Mouse (Mus musculus) CH12.LX (cell line): Measurements from ENCODE around the gene Pcbp4. TPM values are rescaled to one million over a fixed set of nuclear protein-coding genes. Genes with fewer than 3 reads are reported as not detected.

Source experiments
- DNase-seq: peaks from one replicate; pipeline ENCODE4 v3.0.0-alpha.2; 2013; ENCODE audit errors: extremely low read depth
- H3K27ac ChIP-seq: 2 replicates; pipeline ENCODE4 v1.5.1; 2012; ENCODE audit warnings: low read depth, mild to moderate bottlenecking, control low read depth, moderate library complexity; ENCODE audit not compliant: insufficient read depth
- H3K27me3 ChIP-seq: replicated peaks from 2 replicates; pipeline ENCODE3; 2012; ENCODE audit warnings: inconsistent platforms
- H3K36me3 ChIP-seq, 2 experiments: replicated peaks in 1 of 2; 2 replicates each; pipeline versions ENCODE3 to v1.6.1; 2012; ENCODE audit warnings: inconsistent platforms in 1 of 2, low read length in 1 of 2, mild to moderate bottlenecking in 1 of 2, mixed read lengths in 1 of 2, moderate library complexity in 1 of 2; ENCODE audit not compliant: control insufficient read depth in 1 of 2, insufficient read depth in 1 of 2
- H3K4me1 ChIP-seq, 2 experiments: 2 replicates each; pipeline ENCODE4 v1.6.1; 2012; ENCODE audit warnings: inconsistent platforms in 1 of 2, moderate library complexity in 1 of 2; ENCODE audit not compliant: insufficient read depth in 2 of 2, control insufficient read depth in 1 of 2
- H3K4me2 ChIP-seq: 2 replicates; pipeline ENCODE4 v1.6.1; 2012; ENCODE audit warnings: low read depth, mild to moderate bottlenecking, control low read depth; ENCODE audit not compliant: poor library complexity, insufficient read depth, severe bottlenecking
- H3K4me3 ChIP-seq, 3 experiments: fragments of 150-350 bp in 1 of 3; sonication (generic) in 1 of 3; replicated peaks in 1 of 3; 2 replicates each; pipeline versions ENCODE3 to v1.5.1; 2011 to 2012; ENCODE audit warnings: low read depth in 2 of 3, low read length in 2 of 3, mild to moderate bottlenecking in 2 of 3, moderate library complexity in 2 of 3, control low read depth in 1 of 3, improper control_type of control experiment in 1 of 3, inconsistent platforms in 1 of 3, mixed read lengths in 1 of 3; ENCODE audit not compliant: poor library complexity in 1 of 3
- H3K79me2 ChIP-seq: replicated peaks from 2 replicates; pipeline ENCODE4 v1.6.1; 2012; ENCODE audit warnings: mild to moderate bottlenecking, moderate library complexity; ENCODE audit not compliant: control insufficient read depth, poor library complexity, insufficient read depth, severe bottlenecking; ENCODE audit errors: extremely low read depth
- H3K9ac ChIP-seq: 2 replicates; pipeline ENCODE4 v1.6.1; 2012; ENCODE audit warnings: low read depth, mild to moderate bottlenecking, control low read depth, moderate library complexity; ENCODE audit not compliant: insufficient read depth
- H3K9me3 ChIP-seq: replicated peaks from 2 replicates; pipeline ENCODE3; 2012; ENCODE audit warnings: low read length, inconsistent platforms, mixed read lengths
- BHLHE40 ChIP-seq: IDR thresholded peaks from 2 replicates; pipeline ENCODE4 v1.6.1; 2011; ENCODE audit warnings: mild to moderate bottlenecking, low read depth, low read length, improper control_type of control experiment
- CHD1 ChIP-seq: IDR thresholded peaks from 2 replicates; pipeline ENCODE4 v1.6.1; 2012; ENCODE audit warnings: low read depth, low read length, improper control_type of control experiment, inconsistent platforms
- CTCF ChIP-seq, 2 experiments: IDR thresholded peaks in 1 of 2; conservative IDR thresholded peaks in 1 of 2; 2 replicates each; pipeline ENCODE4 v1.5.1; 2011 to 2012; ENCODE audit warnings: low read depth in 2 of 2, low read length in 2 of 2, improper control_type of control experiment in 1 of 2, inconsistent platforms in 1 of 2, mild to moderate bottlenecking in 1 of 2, moderate library complexity in 1 of 2
- E2F4 ChIP-seq: IDR thresholded peaks from 2 replicates; pipeline ENCODE4 v1.6.1; 2011; ENCODE audit warnings: low read depth, low read length, improper control_type of control experiment; ENCODE audit not compliant: insufficient replicate concordance
- ELF1 ChIP-seq: IDR thresholded peaks from 2 replicates; pipeline ENCODE4 v1.6.1; 2014; ENCODE audit warnings: low read depth, mild to moderate bottlenecking, inconsistent platforms, low read length, improper control_type of control experiment
- EP300 ChIP-seq: IDR thresholded peaks from 2 replicates; pipeline ENCODE4 v1.6.1; 2011; ENCODE audit warnings: low read length, improper control_type of control experiment
- ETS1 ChIP-seq: conservative IDR thresholded peaks from 2 replicates; pipeline ENCODE4 v1.6.1; 2012; ENCODE audit warnings: low read depth, mild to moderate bottlenecking, inconsistent platforms, low read length, improper control_type of control experiment, moderate library complexity
- GABPA ChIP-seq: IDR thresholded peaks from 2 replicates; pipeline ENCODE4 v1.6.1; 2012; ENCODE audit warnings: low read depth, low read length, improper control_type of control experiment, inconsistent platforms; ENCODE audit not compliant: insufficient replicate concordance
- HCFC1 ChIP-seq: IDR thresholded peaks from 2 replicates; pipeline ENCODE4 v1.6.1; 2012; ENCODE audit warnings: low read depth, mild to moderate bottlenecking, inconsistent platforms, low read length, improper control_type of control experiment
- IRF4 ChIP-seq: IDR thresholded peaks from 2 replicates; pipeline ENCODE4 v1.6.1; 2014; ENCODE audit warnings: low read depth, mild to moderate bottlenecking, inconsistent platforms, low read length, improper control_type of control experiment
- JUN ChIP-seq: IDR thresholded peaks from 2 replicates; pipeline ENCODE4 v1.6.1; 2011; ENCODE audit warnings: low read depth, mild to moderate bottlenecking, low read length, improper control_type of control experiment, moderate library complexity; ENCODE audit not compliant: insufficient read depth
- JUND ChIP-seq: conservative IDR thresholded peaks from 2 replicates; pipeline ENCODE4 v1.6.1; 2011; ENCODE audit warnings: low read depth, low read length, improper control_type of control experiment
- MAFK ChIP-seq: IDR thresholded peaks from 2 replicates; pipeline ENCODE4 v1.6.1; 2011; ENCODE audit warnings: low read length, improper control_type of control experiment; ENCODE audit not compliant: insufficient replicate concordance
- MAX ChIP-seq: IDR thresholded peaks from 2 replicates; pipeline ENCODE4 v1.6.1; 2011; ENCODE audit warnings: low read length, improper control_type of control experiment
- MAZ ChIP-seq: IDR thresholded peaks from 2 replicates; pipeline ENCODE4 v1.6.1; 2012; ENCODE audit warnings: low read depth, mild to moderate bottlenecking, inconsistent platforms, low read length, improper control_type of control experiment, moderate library complexity
- MXI1 ChIP-seq: IDR thresholded peaks from 2 replicates; pipeline ENCODE4 v1.6.1; 2011; ENCODE audit warnings: mild to moderate bottlenecking, low read depth, low read length, improper control_type of control experiment
- MYC ChIP-seq: IDR thresholded peaks from 2 replicates; pipeline ENCODE4 v1.6.1; 2011; ENCODE audit warnings: low read depth, mild to moderate bottlenecking, improper control_type of control experiment, low read length
- NELFE ChIP-seq: IDR thresholded peaks from 2 replicates; pipeline ENCODE4 v1.6.1; 2011; ENCODE audit warnings: low read depth, low read length, improper control_type of control experiment
- NRF1 ChIP-seq: IDR thresholded peaks from 2 replicates; pipeline ENCODE4 v1.6.1; 2014; ENCODE audit warnings: low read depth, mild to moderate bottlenecking, inconsistent platforms, low read length, improper control_type of control experiment, moderate library complexity
- PAX5 ChIP-seq: IDR thresholded peaks from 2 replicates; pipeline ENCODE4 v1.6.1; 2012; ENCODE audit warnings: low read length, inconsistent platforms, mixed read lengths
- POLR2A ChIP-seq: IDR thresholded peaks from 2 replicates; pipeline ENCODE4 v1.6.1; 2011; ENCODE audit warnings: low read depth, mild to moderate bottlenecking, improper control_type of control experiment, low read length
- RAD21 ChIP-seq: IDR thresholded peaks from 2 replicates; pipeline ENCODE4 v1.6.1; 2011; ENCODE audit warnings: low read depth, mild to moderate bottlenecking, low read length, improper control_type of control experiment, moderate library complexity
- RCOR1 ChIP-seq: conservative IDR thresholded peaks from 2 replicates; pipeline ENCODE4 v1.6.1; 2012; ENCODE audit warnings: low read depth, mild to moderate bottlenecking, inconsistent platforms, low read length, improper control_type of control experiment
- SIN3A ChIP-seq: IDR thresholded peaks from 2 replicates; pipeline ENCODE4 v1.6.1; 2012; ENCODE audit warnings: low read length, improper control_type of control experiment, inconsistent platforms
- SMC3 ChIP-seq: IDR thresholded peaks from 2 replicates; pipeline ENCODE4 v1.6.1; 2011; ENCODE audit warnings: low read depth, low read length, improper control_type of control experiment
- TBP ChIP-seq: conservative IDR thresholded peaks from 2 replicates; pipeline ENCODE4 v1.6.1; 2011; ENCODE audit warnings: low read depth, low read length, improper control_type of control experiment
- TCF12 ChIP-seq: IDR thresholded peaks from 2 replicates; pipeline ENCODE4 v1.6.1; 2014; ENCODE audit warnings: low read depth, mild to moderate bottlenecking, inconsistent platforms, low read length, improper control_type of control experiment
- UBTF ChIP-seq: IDR thresholded peaks from 2 replicates; pipeline ENCODE4 v1.6.1; 2012; ENCODE audit warnings: low read depth, mild to moderate bottlenecking, inconsistent platforms, low read length, improper control_type of control experiment, moderate library complexity
- USF1 ChIP-seq: IDR thresholded peaks from 2 replicates; pipeline ENCODE4 v1.6.1; 2014; ENCODE audit warnings: low read depth, mild to moderate bottlenecking, inconsistent platforms, low read length, improper control_type of control experiment
- USF2 ChIP-seq: conservative IDR thresholded peaks from 2 replicates; pipeline ENCODE4 v1.6.1; 2011; ENCODE audit warnings: low read depth, low read length, improper control_type of control experiment
- ZC3H11A ChIP-seq: IDR thresholded peaks from 2 replicates; pipeline ENCODE4 v1.6.1; 2012; ENCODE audit warnings: low read depth, mild to moderate bottlenecking, inconsistent platforms, low read length, improper control_type of control experiment
- ZKSCAN1 ChIP-seq: IDR thresholded peaks from 2 replicates; pipeline ENCODE4 v1.6.1; 2012; ENCODE audit warnings: low read depth, inconsistent platforms, low read length, improper control_type of control experiment, borderline replicate concordance
- ZMIZ1 ChIP-seq: IDR thresholded peaks from 2 replicates; pipeline ENCODE4 v1.6.1; 2012; ENCODE audit warnings: low read depth, mild to moderate bottlenecking, inconsistent platforms, low read length, improper control_type of control experiment
- dilution Hi-C: fragments of 300-500 bp; cut with MboI; formaldehyde crosslinking; loops from 2 replicates; pipeline ENCODE4 v1.14.3; 2020; ENCODE audit warnings: low sequenced_read_pairs; ENCODE audit not compliant: extremely low pct_unique_long_range_greater_than_20kb, extremely low pct_ligation_motif_present
- in situ Hi-C: fragments of 300-500 bp; cut with MboI; formaldehyde crosslinking; loops from 3 replicates; pipeline ENCODE4 v1.14.3; 2019; ENCODE audit warnings: low sequenced_read_pairs, low pct_ligation_motif_present, low pct_unique_long_range_greater_than_20kb, mixed read lengths
- polyA plus RNA-seq: library from polyadenylated mRNA; unstranded; fragments of >175 nt; gene quantifications from 2 replicates; pipeline ENCODE4 v1.2.1, GENCODE M21; 2012; ENCODE audit warnings: low read depth; ENCODE audit not compliant: insufficient read length
- total RNA-seq, 2 experiments: library from RNA; depleted of rRNA; stranded (reverse); fragments of 300-350 nt in 1 of 2; fragments of >200 nt in 1 of 2; gene quantifications; 2 replicates each; pipeline ENCODE4 v1.2.3; 2012 to 2014

Pcbp4 gene
- total and polyA plus RNA-seq, 3 experiments = 44.0 to 54.2 (median 44.1) TPM

DNA sequence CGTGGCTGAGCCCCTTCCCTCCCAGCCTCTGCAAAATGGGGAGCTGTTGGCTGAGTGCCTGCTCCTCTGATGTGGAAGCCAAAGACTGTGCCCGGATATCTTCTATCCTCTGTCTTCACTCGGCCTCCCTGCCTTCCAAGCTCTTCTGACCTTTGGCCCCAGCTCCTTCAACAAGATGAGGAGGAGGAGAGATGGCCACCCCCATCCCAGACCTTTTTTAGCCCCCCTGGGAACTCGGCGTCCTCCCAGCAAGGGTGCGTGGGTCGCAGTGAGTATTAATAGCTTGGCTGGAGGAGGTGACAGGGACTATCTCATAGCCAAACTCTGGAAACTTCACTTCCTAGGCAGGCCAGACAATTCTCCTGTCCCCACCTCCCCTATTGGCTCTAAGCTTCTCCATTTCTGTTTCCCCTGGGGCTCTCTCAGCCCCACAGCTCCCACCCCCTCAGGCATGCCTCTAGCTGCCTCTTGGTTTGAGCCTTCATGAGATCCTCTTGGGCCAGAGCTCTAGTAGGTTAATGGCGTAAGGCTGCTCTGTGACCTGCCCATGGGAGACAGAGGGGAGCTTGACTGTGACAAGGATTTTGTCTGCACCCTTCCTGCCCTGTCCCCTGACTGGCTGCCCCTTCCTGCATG lies 46.5 kb upstream of the Pcbp4 start:
- H3K27me3 ChIP-seq = peaks cover 2% of the 10 kb centered on the region
- peaks cover 21 to 50% of the 10 kb centered on the region in 2 experiments for H3K4me1 ChIP-seq
- H3K27ac ChIP-seq = no peak overlapping the region
- H3K4me2 ChIP-seq = no peak overlapping the region
- DNase-seq = peak; percentile 60
- no peaks in the 10 kb centered on the region for H3K36me3 ChIP-seq
- H3K4me3 ChIP-seq = no peak overlapping the region
- peaks cover 2% of the 10 kb centered on the region for H3K9me3 ChIP-seq
- dilution Hi-C loops (no loop called here), in situ Hi-C loops (no loop called here)
- H3K9ac ChIP-seq = no peak overlapping the region
- no peaks in the 10 kb centered on the region for H3K79me2 ChIP-seq
- TF ChIP-seq NELFE (no peak), ELF1 (no peak), E2F4 (no peak), NRF1 (no peak), PAX5 (no peak), MAZ (no peak), MXI1 (0 out of 2 replicates have a peak, but pooled peaks have one; percentile 34), SMC3 (no peak), SIN3A (0 out of 2 replicates have a peak, but pooled peaks have one; percentile 28), JUN (no peak), MYC (no peak), USF2 (no peak), USF1 (no peak), HCFC1 (no peak), CTCF (conservative IDR thresholded peaks at IDR 0.05 in 1 of 2, IDR thresholded peaks at IDR 0.05 in 1 of 2; ENCODE audit: low read depth in 2 of 2, low read length in 2 of 2) (no peak), TCF12 (no peak), ZKSCAN1 (no peak), MAFK (no peak), JUND (no peak), ZC3H11A (no peak), CHD1 (no peak), EP300 (no peak), TBP (no peak), ZMIZ1 (peak; percentile 35; the same call in 1 of the 2 replicates), RCOR1 (no peak), RAD21 (no peak), MAX (peak; percentile 48; the same call in 1 of the 2 replicates), UBTF (no peak), GABPA (no peak), ETS1 (no peak), POLR2A (no peak), BHLHE40 (no peak), IRF4 (0 out of 2 replicates have a peak, but pooled peaks have one; percentile 8)
